Mouse (Mus musculus): ENCODE measurements around the gene Ergic1.

- TF ChIP-seq CTCF (IDR thresholded peaks at IDR 0.05; ENCODE audit: low read depth, low read length) (no peak), POLR2A (IDR thresholded peaks at IDR 0.05; ENCODE audit: borderline replicate concordance, low read depth, low read length) (no peak)
These were observed 45.2 kb downstream of the Ergic1 start for GRCm38 (mm10) chr17:26606516-26606915.
